Mouse (Mus musculus) splenic B cell, adult 2 months (primary cell): Measurements from ENCODE around the gene Cd59b.
A peak's percentile ranks its signal among the peaks of the same experiment; 100 is the strongest.
"Not testable (repeated sequence)": the region's sequence is repeated elsewhere in the genome, so short reads cannot be mapped to it uniquely, and the experiment has no call there.

Experiments
- DNase-seq: peaks from one replicate; pipeline ENCODE4 v3.0.0-alpha.2; 2011; ENCODE audit warnings: low read depth, low spot score
- H3K27me3 ChIP-seq: 2 replicates; pipeline ENCODE4 v1.6.1; 2012; ENCODE audit warnings: mild to moderate bottlenecking, low read length, moderate library complexity, mixed read lengths; ENCODE audit not compliant: control insufficient read depth, poor library complexity, insufficient read depth, severe bottlenecking
- H3K36me3 ChIP-seq: 2 replicates; pipeline ENCODE4 v1.6.1; 2012; ENCODE audit warnings: mild to moderate bottlenecking, low read length, moderate library complexity, mixed read lengths; ENCODE audit not compliant: control insufficient read depth, poor library complexity, insufficient read depth, severe bottlenecking

Cd59b gene

GRCm38 (mm10) chr2:104093305-104093704, 23.7 kb downstream of the Cd59b start:
- no peak for DNase-seq
- H3K27me3 ChIP-seq = no peaks in the 10 kb centered on the region
- H3K36me3 ChIP-seq = no peaks in the 10 kb centered on the region

DNA sequence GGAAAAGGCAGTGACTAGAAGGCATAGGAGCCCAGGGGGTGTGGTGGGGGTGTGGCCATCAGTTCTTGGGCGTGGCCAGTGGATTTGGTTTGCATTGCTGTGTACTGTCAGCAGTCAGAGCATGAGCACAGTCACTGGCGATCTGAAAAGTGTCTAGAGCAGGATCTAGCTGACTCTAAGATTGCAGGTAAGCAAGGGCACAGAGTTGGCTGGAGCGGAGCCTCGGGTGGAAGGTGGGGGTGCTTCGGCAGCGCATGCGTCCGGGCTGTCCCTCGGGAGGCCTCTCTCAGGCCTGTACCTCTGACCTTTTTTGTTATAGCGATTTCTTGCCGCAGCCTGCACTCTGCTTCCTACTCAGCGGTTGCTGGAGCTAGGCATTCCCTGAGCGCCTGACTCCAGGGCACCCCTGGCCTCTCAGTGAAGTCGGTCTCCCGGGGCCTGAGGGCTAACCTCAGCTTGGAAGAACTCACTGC, 26.1 kb downstream of the Cd59b start, which contains the start of gene Cd59a:
Gene Cd59a, plus strand, starts transcription at position 61 of the 473 bp plus-strand sequence.
- peak; percentile 51 for DNase-seq

DNA sequence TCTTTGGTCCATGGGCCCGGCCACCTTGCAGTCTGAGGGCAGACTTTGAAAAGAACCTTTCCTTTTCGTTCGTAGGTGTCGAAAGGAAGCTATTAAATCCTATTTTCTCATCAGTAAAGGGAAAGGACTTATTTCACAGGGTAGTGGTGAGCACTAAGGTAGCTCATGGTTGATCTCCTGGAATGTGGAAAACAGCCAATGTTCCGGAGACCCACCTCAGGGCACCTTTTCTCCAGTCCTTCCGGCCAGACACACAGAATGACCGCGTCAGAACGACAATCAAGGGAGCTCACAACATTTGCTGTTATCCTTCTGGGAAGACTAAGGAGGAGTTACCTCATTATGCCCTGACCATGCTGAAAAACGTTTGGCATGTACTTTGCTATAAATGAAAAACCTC, 26.6 kb downstream of the Cd59b start:
- Histone ChIP-seq H3K27me3 (no peaks in the 10 kb centered on the region), H3K36me3 (no peaks in the 10 kb centered on the region)
- DNase-seq = no peak

More for the DNA sequence above, 26.1 kb downstream of the Cd59b start, which contains the start of gene Cd59a:
- Histone ChIP-seq H3K27me3 (no peaks in the 10 kb centered on the region), H3K36me3 (no peaks in the 10 kb centered on the region)

- not testable (repeated sequence) for H3K36me3 ChIP-seq, DNase-seq, H3K27me3 ChIP-seq
These were observed 27.1 kb downstream of the Cd59b start for GRCm38 (mm10) chr2:104096796-104097195.

DNA sequence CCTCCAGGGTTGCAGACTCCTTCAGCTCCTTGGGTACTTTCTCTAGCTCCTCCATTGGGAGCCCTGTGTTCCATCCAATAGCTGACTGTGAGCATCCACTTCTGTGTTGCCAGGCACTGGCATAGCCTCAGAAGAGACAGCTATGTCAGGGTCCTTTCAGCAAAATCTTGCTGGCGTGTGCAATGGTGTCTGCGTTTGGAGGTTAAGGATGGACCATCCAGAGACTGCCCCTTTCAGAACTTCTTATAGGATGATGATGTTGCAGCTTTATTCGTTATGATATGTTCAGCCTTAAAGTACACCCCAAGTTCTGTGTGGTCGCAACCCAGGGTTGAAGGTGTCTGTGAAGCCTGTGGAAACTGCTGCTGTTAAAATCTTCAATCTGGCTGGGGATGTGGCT, 27.7 kb downstream of the Cd59b start:
- not testable (repeated sequence) for H3K36me3 ChIP-seq, DNase-seq, H3K27me3 ChIP-seq

- H3K36me3 ChIP-seq = no peaks in the 10 kb centered on the region
- no peak for DNase-seq
- no peaks in the 10 kb centered on the region; the same call in 1 of the 2 replicates for H3K27me3 ChIP-seq
These were observed 29.0 kb downstream of the Cd59b start for GRCm38 (mm10) chr2:104098529-104099230.

GRCm38 (mm10) chr2:104099231-104099585, 29.6 kb downstream of the Cd59b start:
- H3K36me3 ChIP-seq = no peaks in the 10 kb centered on the region
- no peak for DNase-seq
- H3K27me3 ChIP-seq = no peaks in the 10 kb centered on the region; the same call in 1 of the 2 replicates

GRCm38 (mm10) chr2:104099946-104100345, 30.3 kb downstream of the Cd59b start:
- DNase-seq = no peak
- no peaks in the 10 kb centered on the region for H3K36me3 ChIP-seq
- no peaks in the 10 kb centered on the region; the same call in 1 of the 2 replicates for H3K27me3 ChIP-seq

DNA sequence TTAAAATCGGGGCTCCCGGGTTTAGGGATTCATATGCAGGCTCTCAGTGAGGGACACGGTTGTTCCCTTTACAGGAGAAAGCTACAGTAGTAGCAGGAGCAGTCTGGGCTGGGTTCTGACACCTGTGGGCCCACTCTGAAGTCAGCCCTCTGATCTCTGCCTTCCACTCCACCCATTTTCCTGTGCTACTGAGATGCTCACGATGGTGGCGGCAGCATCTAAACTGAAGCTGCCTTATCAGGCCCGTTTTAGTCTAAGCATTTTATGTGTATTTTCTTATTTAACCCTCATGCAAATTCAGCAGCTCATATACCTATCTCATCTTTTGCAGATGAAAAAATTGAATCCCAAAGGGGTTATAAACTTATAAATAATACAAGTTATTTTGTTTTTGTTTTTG, 35.2 kb downstream of the Cd59b start:
- Histone ChIP-seq H3K36me3 (no peaks in the 10 kb centered on the region), H3K27me3 (no peaks in the 10 kb centered on the region; the same call in 1 of the 2 replicates)
- no peak for DNase-seq

GRCm38 (mm10) chr2:104109021-104109420, 39.4 kb downstream of the Cd59b start:
- not testable (repeated sequence) for H3K36me3 ChIP-seq, H3K27me3 ChIP-seq

GRCm38 (mm10) chr2:104109528-104109927, 39.9 kb downstream of the Cd59b start:
- DNase-seq = no peak
- H3K36me3 ChIP-seq = no peaks in the 10 kb centered on the region
- H3K27me3 ChIP-seq = no peaks in the 10 kb centered on the region

More at GRCm38 (mm10) chr2:104109021-104109420, 39.4 kb downstream of the Cd59b start:
- DNase-seq = not testable (repeated sequence)

GRCm38 (mm10) chr2:104110031-104110430, 40.4 kb downstream of the Cd59b start:
- no peaks in the 10 kb centered on the region for H3K27me3 ChIP-seq
- no peak for DNase-seq
- no peaks in the 10 kb centered on the region for H3K36me3 ChIP-seq

- not testable (repeated sequence) for H3K36me3 ChIP-seq, H3K27me3 ChIP-seq, DNase-seq
These were observed 41.6 kb downstream of the Cd59b start for GRCm38 (mm10) chr2:104111170-104111797.

GRCm38 (mm10) chr2:104113563-104113962, 43.9 kb downstream of the Cd59b start:
- H3K36me3 ChIP-seq, H3K27me3 ChIP-seq: not testable (repeated sequence)

DNA sequence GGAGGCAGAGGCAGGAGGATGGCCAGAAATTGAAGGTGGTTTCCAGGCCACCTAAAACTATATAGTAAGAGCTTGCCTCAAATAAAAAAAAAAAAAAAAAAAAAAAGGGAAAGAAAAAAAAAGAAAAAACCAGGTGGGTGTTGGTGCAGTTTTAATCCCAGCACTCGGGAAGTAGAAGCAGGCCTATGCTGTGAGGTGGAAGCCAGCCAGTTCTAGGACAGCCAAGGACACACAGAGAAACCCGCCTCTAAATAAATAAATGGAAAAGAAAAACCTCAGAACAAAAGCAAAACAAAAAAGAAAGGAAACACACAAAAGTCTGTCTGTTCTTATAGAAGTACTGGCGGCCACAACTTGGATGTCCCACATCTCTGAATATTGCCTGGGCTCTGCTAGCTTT, 45.2 kb downstream of the Cd59b start:
- no peaks in the 10 kb centered on the region for H3K27me3 ChIP-seq
- DNase-seq = no peak
- no peaks in the 10 kb centered on the region for H3K36me3 ChIP-seq

More at GRCm38 (mm10) chr2:104113563-104113962, 43.9 kb downstream of the Cd59b start:
- not testable (repeated sequence) for DNase-seq
